Mouse (Mus musculus) embryonic facial prominence, embryonic 13.5 days (tissue): Measurements from ENCODE around the gene Myoz2. TPM values are rescaled to one million over a fixed set of nuclear protein-coding genes. Genes with fewer than 3 reads are reported as not detected.

Experiments used
- ATAC-seq: fragments of 200-750 bp; cut with Nextera tagmentation; 2 replicates; pipeline ENCODE4 v1.8.0; 2017; ENCODE audit warnings: low read depth; ENCODE audit not compliant: insufficient number of reproducible peaks, insufficient read depth, low FRiP score, low TSS enrichment
- H3K27ac ChIP-seq: fragments of 300-500 bp; sonication (generic); 2 replicates; pipeline ENCODE4 v1.5.1; 2015; ENCODE audit warnings: moderate library complexity, mild to moderate bottlenecking, inconsistent platforms
- H3K27me3 ChIP-seq: fragments of 300-500 bp; sonication (generic); 2 replicates; pipeline ENCODE4 v1.6.1; 2015; ENCODE audit warnings: mild to moderate bottlenecking, inconsistent platforms
- H3K36me3 ChIP-seq: fragments of 300-500 bp; sonication (generic); 2 replicates; pipeline ENCODE4 v1.6.1; 2015; ENCODE audit warnings: mild to moderate bottlenecking, inconsistent platforms
- H3K4me1 ChIP-seq: fragments of 300-500 bp; sonication (generic); 2 replicates; pipeline ENCODE4 v1.6.1; 2015; ENCODE audit warnings: inconsistent platforms
- H3K4me2 ChIP-seq: fragments of 300-500 bp; sonication (generic); 2 replicates; pipeline ENCODE4 v1.6.1; 2015; ENCODE audit warnings: moderate library complexity, mild to moderate bottlenecking, inconsistent platforms
- H3K4me3 ChIP-seq: fragments of 300-500 bp; sonication (generic); 2 replicates; pipeline ENCODE4 v1.5.1; 2015; ENCODE audit warnings: mild to moderate bottlenecking, inconsistent platforms
- H3K9ac ChIP-seq: fragments of 300-500 bp; sonication (generic); 2 replicates; pipeline ENCODE4 v1.6.1; 2015; ENCODE audit warnings: mild to moderate bottlenecking, inconsistent platforms
- H3K9me3 ChIP-seq: fragments of 300-500 bp; sonication (generic); 2 replicates; pipeline ENCODE4 v1.6.1; 2016; ENCODE audit warnings: inconsistent platforms
- WGBS: fragments of 180-500 bp; shearing (Covaris S2); methylation state at CpG from one replicate; pipeline ENCODE4 v1.1.7; 2015; ENCODE audit warnings: mixed read lengths; 5-methylcytosine and 5-hydroxymethylcytosine counted together
- polyA plus RNA-seq: library from polyadenylated mRNA; unstranded; fragments of >200 nt; fragmentation: Nextera tagmentation; extraction: Ambion mirVana; gene quantifications from 2 replicates; pipeline ENCODE4 v1.2.1, GENCODE M21; 2015

The Myoz2 gene
- polyA plus RNA-seq, 1 experiment from 2014 or later, result 1.9 TPM

DNA sequence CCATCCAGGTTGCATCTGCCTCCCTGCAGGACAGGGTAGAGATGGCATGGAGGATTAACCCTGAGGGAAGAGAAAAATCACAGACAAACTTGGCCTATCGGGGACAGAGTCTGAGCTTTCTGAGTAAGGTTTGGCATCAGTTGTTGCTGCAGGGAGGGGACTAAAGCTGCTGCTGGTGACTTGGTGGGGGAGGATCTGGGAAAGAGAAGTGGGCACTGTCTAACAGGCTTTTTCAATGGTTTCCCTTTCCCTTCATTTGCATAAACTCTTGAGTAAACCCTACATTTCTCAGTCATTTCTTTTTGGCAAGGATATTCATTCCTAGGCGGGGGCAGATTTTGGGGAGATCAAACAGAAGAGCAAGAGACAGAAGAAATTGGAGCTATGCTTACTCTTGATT is 27.1 kb upstream of the Myoz2 start:
- H3K36me3 ChIP-seq, result no peaks in the 10 kb centered on the region
- WGBS, result 49% methylated on average over 2 of the region's 2 CpGs
- H3K4me1 ChIP-seq, result peaks cover 6% of the 10 kb centered on the region; the same call in 1 of the 2 replicates
- H3K9me3 ChIP-seq, result no peaks in the 10 kb centered on the region
- H3K27ac ChIP-seq, result no peak overlapping the region
- no peak overlapping the region for H3K4me2 ChIP-seq
- H3K27me3 ChIP-seq, result no peaks in the 10 kb centered on the region
- H3K4me3 ChIP-seq, result no peak overlapping the region
- no peak overlapping the region for H3K9ac ChIP-seq
- no peak for ATAC-seq

DNA sequence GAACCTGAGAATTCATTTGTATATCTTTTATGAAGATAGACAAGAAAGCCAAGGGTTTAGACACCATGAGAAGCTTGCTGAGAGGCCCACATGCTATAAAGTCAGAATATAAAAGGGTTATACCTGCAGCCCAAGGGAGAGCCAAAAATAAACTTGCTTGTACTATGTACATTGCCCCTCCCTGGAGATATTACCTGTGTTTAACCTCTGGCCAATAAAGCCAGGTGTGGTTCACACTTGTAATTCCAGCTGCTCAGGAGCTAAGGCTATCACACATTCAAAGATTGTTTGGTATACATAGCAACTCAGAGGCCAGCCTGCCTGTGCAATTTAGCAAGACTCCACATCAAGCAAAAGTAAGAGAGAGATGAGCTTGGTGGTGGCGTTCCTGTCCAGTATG is 24.0 kb upstream of the Myoz2 start:
- Histone ChIP-seq H3K27ac (no peak overlapping the region), H3K9ac (no peak overlapping the region), H3K4me1 (peaks cover 6% of the 10 kb centered on the region; the same call in 1 of the 2 replicates), H3K4me2 (no peak overlapping the region), H3K9me3 (no peaks in the 10 kb centered on the region), H3K4me3 (no peak overlapping the region), H3K36me3 (no peaks in the 10 kb centered on the region), H3K27me3 (no peaks in the 10 kb centered on the region)
- 86% methylated on average over 1 of the region's 1 CpGs for WGBS
- ATAC-seq, result no peak

DNA sequence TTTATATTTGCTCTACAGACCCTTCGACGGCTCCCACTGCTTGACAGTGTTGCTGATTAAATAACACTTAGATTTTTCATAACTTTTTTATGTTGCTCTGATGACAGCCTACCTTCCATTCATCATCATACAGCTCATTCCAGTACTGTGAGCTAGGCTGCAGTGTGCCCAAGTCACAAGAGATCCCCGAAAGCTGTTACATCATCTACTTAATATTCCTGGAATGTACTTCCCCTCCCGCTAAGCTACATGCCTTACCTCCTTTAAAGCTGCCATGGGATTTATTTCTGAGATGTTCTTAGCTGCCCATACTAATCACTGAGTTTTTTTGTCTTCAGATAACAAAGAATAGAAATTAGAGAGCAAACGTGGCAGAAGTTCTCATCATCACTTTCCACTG is 19.4 kb upstream of the Myoz2 start:
- no peak overlapping the region for H3K9ac ChIP-seq
- no peak overlapping the region for H3K4me2 ChIP-seq
- H3K4me1 ChIP-seq, result no peaks in the 10 kb centered on the region
- no peaks in the 10 kb centered on the region for H3K36me3 ChIP-seq
- 64% methylated on average over 5 of the region's 5 CpGs for whole genome bisulfite sequencing
- no peak overlapping the region for H3K27ac ChIP-seq
- ATAC-seq, result no peak
- 0 out of 2 replicates have a peak, but pooled peaks cover 3% of the 10 kb centered on the region for H3K9me3 ChIP-seq
- no peak overlapping the region for H3K4me3 ChIP-seq
- H3K27me3 ChIP-seq, result no peaks in the 10 kb centered on the region

DNA sequence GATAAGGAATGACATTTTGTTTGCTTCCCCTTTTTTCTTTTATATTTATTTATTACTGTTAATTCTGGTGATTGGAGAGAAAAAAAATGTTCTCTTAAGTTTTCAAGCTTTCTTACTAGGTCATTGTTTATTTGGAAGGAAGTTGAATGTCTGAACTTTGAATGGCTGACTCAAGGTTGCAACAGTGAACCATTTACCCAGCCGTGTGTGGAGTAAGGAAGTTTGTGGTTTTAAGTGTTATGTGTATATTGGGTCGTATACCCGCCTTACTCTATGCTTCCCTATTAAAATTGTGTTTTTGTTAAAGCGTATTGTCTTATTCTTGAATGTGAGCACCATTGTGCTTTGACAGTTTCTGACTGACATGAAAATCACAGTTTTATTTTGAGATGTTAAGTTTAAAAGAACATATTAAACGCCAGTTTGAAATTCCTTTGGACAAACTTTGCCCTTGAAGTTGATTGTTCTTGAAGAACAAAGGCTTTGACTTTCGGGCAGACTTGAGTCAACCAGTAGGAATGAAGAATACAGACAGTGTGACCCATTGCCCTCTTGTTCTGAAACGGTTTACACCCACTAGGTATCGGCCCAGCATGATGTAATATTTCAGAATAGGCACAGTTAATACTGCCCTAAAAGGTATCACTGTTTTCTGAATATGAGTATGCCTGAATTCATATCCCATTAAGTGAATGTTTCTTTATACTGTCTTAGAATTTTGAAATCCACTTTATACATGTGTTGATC is 18.6 kb upstream of the Myoz2 start:
- Histone ChIP-seq H3K4me3 (no peak overlapping the region), H3K36me3 (no peaks in the 10 kb centered on the region), H3K4me1 (no peaks in the 10 kb centered on the region), H3K9me3 (0 out of 2 replicates have a peak, but pooled peaks cover 3% of the 10 kb centered on the region), H3K27ac (no peak overlapping the region), H3K27me3 (no peaks in the 10 kb centered on the region), H3K9ac (no peak overlapping the region), H3K4me2 (no peak overlapping the region)
- WGBS, result 69% methylated on average over 8 of the region's 8 CpGs
- ATAC-seq, result no peak

DNA sequence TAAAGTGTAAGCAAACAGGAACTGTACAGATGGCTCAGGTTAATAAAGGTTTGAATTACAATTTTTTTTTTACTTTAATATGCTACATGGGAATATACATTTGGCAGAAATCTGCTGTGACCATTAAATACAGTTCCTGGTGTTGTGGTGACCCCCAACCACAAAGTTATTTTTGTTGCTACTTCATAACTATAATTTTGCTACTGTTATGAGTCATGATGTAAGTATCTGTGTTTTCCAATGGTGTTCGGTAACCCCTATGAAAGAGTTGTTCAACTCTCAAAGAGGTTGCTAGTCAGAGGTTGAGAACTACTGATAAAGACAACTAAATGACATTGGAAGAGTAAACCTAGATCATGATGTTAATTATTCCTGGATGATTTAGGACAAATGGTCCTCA is 7.5 kb upstream of the Myoz2 start:
- H3K9me3 ChIP-seq, result no peaks in the 10 kb centered on the region
- no peaks in the 10 kb centered on the region for H3K4me1 ChIP-seq
- no peak for ATAC-seq
- H3K4me3 ChIP-seq, result no peak overlapping the region
- H3K9ac ChIP-seq, result no peak overlapping the region
- H3K36me3 ChIP-seq, result no peaks in the 10 kb centered on the region
- H3K4me2 ChIP-seq, result no peak overlapping the region
- WGBS, result 81% methylated on average over 1 of the region's 1 CpGs
- H3K27ac ChIP-seq, result no peak overlapping the region
- H3K27me3 ChIP-seq, result no peaks in the 10 kb centered on the region

DNA sequence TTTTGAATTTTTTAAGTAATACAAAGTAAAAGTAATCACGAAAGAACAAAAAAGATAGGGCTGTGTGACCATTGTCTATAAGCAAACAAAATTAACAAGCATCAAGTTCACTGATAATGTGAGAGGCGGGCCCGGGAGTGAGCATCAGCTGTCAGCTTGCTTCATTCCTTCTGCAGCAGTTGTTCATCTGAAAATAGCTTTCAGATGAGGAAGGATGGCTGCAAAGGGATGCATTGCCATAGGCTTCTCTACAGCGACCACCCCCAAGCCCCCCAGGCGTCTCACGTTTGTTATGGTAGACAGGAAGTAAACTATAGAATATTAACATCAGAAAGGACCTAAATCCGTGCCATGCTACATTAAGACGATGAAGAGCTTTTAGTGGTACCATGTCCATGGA is 1.0 kb downstream of the Myoz2 start:
- WGBS, result 55% methylated on average over 8 of the region's 8 CpGs
- no peaks in the 10 kb centered on the region for H3K4me1 ChIP-seq
- H3K4me2 ChIP-seq, result no peak overlapping the region
- no peaks in the 10 kb centered on the region for H3K9me3 ChIP-seq
- H3K9ac ChIP-seq, result no peak overlapping the region
- ATAC-seq, result no peak
- no peaks in the 10 kb centered on the region for H3K36me3 ChIP-seq
- no peaks in the 10 kb centered on the region for H3K27me3 ChIP-seq
- no peak overlapping the region for H3K27ac ChIP-seq
- H3K4me3 ChIP-seq, result no peak overlapping the region

DNA sequence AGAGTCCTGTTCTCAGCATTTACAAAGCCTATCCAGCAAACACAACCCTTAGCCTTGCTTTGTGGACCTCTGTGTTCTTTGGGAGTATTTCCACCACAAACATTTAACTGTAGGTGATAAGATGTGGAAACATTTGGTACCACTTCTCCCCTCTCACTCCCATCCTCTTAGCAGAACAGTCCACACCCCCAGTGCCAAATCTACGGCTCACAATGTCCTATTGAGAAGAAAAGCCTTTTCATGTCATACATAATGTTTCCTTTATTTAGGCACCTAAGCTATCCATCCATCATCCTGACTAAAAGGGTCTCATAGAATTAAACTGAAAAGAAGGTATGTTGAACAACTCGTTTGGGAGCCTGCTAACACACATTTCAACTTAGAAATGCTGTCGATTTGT is 9.2 kb downstream of the Myoz2 start:
- Histone ChIP-seq H3K9ac (no peak overlapping the region), H3K27me3 (no peaks in the 10 kb centered on the region), H3K27ac (no peak overlapping the region), H3K4me2 (no peak overlapping the region), H3K4me1 (no peaks in the 10 kb centered on the region), H3K36me3 (no peaks in the 10 kb centered on the region), H3K4me3 (no peak overlapping the region), H3K9me3 (no peaks in the 10 kb centered on the region)
- ATAC-seq, result no peak
- WGBS, result 57% methylated on average over 3 of the region's 3 CpGs

DNA sequence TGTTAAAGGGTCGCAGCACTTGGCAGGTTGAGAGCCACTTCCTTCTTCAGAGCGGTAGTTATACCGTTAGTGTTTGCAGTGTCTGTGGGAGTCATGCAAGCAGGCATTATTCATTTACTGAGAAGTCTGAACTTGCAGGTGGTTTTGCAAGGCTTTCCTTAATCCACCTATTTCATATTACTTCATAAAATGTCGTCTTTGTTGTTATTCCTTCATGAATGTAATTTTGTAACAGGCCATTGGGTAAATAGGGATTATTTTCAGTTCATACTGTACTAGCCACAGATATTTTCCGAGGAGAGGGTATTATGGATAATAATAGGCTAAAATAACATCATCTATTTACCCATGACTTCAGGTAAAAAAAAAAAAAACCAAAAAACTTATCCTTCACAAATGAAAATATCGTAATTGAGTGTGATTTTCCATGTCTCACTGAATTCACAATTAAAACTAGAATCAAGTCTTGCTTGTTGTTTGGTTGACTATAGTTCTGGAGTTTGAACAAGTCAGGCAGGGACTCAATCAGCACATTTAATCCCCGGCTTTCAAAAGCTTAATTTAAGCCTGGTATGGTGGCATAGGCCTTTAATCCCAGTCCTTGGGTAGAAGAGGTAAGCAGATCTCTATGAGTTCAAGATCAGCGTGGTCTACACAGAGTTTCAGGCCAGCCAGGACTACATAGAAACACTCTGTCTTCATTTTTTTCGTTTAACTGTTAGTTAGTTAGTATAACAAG is 10.2 kb downstream of the Myoz2 start:
- Histone ChIP-seq H3K9me3 (no peaks in the 10 kb centered on the region), H3K9ac (no peak overlapping the region), H3K4me3 (no peak overlapping the region), H3K4me1 (no peaks in the 10 kb centered on the region), H3K36me3 (no peaks in the 10 kb centered on the region), H3K27ac (no peak overlapping the region), H3K4me2 (no peak overlapping the region), H3K27me3 (no peaks in the 10 kb centered on the region)
- WGBS, result 77% methylated on average over 9 of the region's 9 CpGs
- no peak for ATAC-seq

DNA sequence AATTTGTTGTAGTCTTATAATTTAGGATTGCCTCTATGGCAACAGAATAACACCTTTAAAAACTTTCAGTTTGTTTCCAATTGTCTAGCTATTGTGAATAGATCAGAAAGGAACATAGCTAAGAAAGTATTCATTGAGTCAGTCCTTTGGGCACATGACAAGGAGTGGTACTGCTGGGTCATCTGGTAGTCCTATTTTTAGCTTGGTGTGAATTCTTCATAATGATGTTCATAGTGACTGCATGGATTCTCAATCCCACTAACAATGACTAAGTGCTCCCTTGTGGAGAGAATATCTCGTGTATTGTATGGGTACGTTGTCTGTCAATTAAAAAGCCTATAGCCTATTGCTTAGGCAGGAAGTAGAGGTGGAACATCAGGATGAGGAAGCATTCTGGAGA is 16.0 kb downstream of the Myoz2 start:
- H3K4me3 ChIP-seq, result no peak overlapping the region
- H3K4me1 ChIP-seq, result no peaks in the 10 kb centered on the region
- H3K36me3 ChIP-seq, result no peaks in the 10 kb centered on the region
- H3K4me2 ChIP-seq, result no peak overlapping the region
- 86% methylated on average over 2 of the region's 2 CpGs for WGBS
- H3K9ac ChIP-seq, result no peak overlapping the region
- no peaks in the 10 kb centered on the region for H3K27me3 ChIP-seq
- no peak overlapping the region for H3K27ac ChIP-seq
- H3K9me3 ChIP-seq, result no peaks in the 10 kb centered on the region
- ATAC-seq, result no peak

DNA sequence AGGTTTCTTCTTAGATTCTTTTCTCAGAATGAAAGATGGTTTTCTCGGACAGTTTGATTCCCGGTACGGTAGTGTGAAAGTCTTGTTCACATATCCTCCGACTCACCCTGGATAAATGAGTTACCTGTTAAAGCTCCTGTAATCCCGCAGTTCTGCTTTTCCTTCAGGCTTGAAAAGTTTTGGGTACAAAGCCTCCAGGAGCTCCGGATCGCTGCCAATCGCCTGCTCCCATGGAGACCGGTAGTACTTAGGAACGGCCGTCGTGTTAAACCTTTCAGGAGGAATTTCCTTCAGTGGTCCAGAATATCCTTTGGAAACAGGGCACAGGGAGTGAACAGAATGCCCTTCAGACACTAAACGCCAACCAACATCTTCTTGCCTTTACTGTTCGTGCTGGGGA is 21.3 kb downstream of the Myoz2 start:
- Histone ChIP-seq H3K4me3 (no peak overlapping the region), H3K4me1 (0 out of 2 replicates have a peak, but pooled peaks cover 5% of the 10 kb centered on the region), H3K4me2 (no peak overlapping the region), H3K9ac (no peak overlapping the region), H3K36me3 (no peaks in the 10 kb centered on the region), H3K27me3 (no peaks in the 10 kb centered on the region), H3K27ac (no peak overlapping the region), H3K9me3 (no peaks in the 10 kb centered on the region)
- no peak for ATAC-seq
- 89% methylated on average over 14 of the region's 14 CpGs for WGBS

DNA sequence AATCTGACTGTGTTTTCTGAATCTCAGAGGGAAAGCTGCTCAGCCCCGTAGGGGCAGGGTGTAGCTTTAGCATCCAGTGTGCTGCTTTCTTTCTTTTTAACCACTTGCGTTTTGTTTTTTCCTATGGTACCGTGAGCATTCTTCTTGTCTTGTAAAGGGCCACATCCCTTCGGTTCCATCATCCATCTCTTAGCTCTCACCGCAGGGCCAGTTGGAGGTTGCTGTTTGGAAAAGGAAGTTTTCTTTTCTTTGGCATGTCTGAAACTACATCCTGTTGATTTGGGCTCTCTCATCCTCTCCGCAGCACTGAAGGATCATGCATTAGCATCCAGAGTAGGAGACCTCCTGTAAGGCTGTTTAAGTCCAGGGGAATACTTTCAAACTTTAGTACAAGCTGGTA is 25.4 kb downstream of the Myoz2 start:
- 0 out of 2 replicates have a peak, but pooled peaks cover 5% of the 10 kb centered on the region for H3K4me1 ChIP-seq
- no peaks in the 10 kb centered on the region for H3K27me3 ChIP-seq
- H3K9me3 ChIP-seq, result no peaks in the 10 kb centered on the region
- H3K27ac ChIP-seq, result no peak overlapping the region
- WGBS, result 48% methylated on average over 6 of the region's 6 CpGs
- H3K36me3 ChIP-seq, result no peaks in the 10 kb centered on the region
- H3K4me3 ChIP-seq, result no peak overlapping the region
- H3K4me2 ChIP-seq, result no peak overlapping the region
- no peak for ATAC-seq
- no peak overlapping the region for H3K9ac ChIP-seq

DNA sequence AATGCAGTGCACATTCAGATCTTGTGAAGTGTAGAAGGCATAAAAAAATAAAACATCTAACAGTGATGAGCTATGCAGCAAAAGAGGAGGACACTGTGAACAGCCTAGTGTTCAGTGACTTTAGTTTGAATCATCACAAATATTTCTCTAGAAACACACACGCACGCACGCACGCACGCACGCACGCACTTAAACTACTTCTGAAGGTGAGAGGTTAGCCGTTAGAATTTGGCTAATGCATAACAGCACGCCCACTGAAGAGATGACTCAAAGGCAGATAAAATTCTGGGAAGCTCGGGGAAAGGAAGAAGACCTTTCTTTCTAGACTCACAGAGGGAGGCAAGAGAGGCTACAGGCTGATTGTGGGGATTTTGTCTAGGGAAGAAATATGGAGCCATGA is 27.4 kb downstream of the Myoz2 start:
- no peaks in the 10 kb centered on the region for H3K27me3 ChIP-seq
- H3K4me1 ChIP-seq, result 0 out of 2 replicates have a peak, but pooled peaks cover 5% of the 10 kb centered on the region
- H3K36me3 ChIP-seq, result no peaks in the 10 kb centered on the region
- H3K9ac ChIP-seq, result no peak overlapping the region
- H3K4me2 ChIP-seq, result no peak overlapping the region
- H3K9me3 ChIP-seq, result no peaks in the 10 kb centered on the region
- no peak overlapping the region for H3K4me3 ChIP-seq
- 83% methylated on average over 10 of the region's 10 CpGs for WGBS
- H3K27ac ChIP-seq, result no peak overlapping the region
- no peak for ATAC-seq
